Mouse (Mus musculus) embryonic stem cell, embryonic (primary cell): ENCODE results near the gene Capn11.

Experiments used
- CTCF ChIA-PET, 4 experiments: fragments of 300-600 bp in 2 of 4; fragments of 350-600 bp in 2 of 4; sonication (Branson Sonifier 250); formaldehyde crosslinking; loops; one replicate each; lab custom pipeline; 2022; ENCODE audit warnings: inconsistent platforms in 2 of 4; lab: Charles Lee
- POLR2A ChIA-PET, 4 experiments: fragments of 300-600 bp in 2 of 4; fragments of 350-600 bp in 2 of 4; sonication (Branson Sonifier 250); formaldehyde crosslinking; loops; one replicate each; lab custom pipeline; 2022; ENCODE audit warnings: antibody characterized with exemption in 4 of 4, inconsistent platforms in 1 of 4; lab: Charles Lee

Gene Capn11

DNA sequence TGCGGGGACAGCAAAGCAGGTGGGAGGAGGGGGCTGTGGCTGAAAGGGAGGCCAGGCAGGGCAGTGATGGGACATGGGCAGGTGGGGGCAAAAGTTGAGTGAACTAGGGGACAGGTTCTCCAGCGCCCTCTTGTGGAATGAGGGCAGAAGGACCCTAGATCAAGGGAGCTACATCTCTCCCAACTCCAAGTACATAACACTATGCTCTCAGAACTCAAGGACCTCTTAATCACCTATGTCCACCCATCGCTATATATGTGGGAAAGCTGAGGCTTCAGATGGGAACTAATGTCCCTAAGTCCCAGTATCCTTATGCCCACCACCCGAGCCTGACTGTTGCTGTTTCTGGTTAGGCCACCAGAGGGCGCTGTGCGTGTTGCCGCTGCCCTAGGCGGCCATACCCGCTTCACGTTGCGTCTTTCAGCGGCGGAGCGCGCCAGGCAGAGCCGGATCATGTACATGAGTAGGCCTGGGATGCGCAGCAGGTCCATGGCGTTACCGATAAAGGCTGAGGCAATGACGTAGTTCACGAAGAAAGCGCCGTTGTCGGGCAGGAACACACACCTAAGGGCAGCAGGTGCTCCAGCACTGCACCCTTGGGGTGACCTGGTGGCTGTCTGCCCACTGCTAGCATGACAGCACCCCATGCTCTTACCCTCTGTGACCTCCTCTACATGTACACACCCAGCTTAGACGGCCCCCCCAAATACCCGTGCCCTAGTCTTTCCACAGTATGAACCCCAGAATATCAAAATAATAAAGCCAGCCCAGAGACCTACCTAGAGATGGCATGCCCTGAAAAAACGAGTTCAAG is 4.2 kb upstream of the Capn11 start:
- POLR2A ChIA-PET = interaction anchor here (0.6 to 2.3 kb wide), 28 partner anchors 7 to 1376 kb away, joined by 3 to 7 read pairs (median 3); partner anchors contain the start of genes Hsp90ab1 (in 2 of the 4), Aars2 (in 1 of the 4), Mrpl14 (in 1 of the 4) and Mymx (in 1 of the 4)
- CTCF ChIA-PET = interaction anchor here (0.6 to 3.7 kb wide), 97 partner anchors 9 to 595 kb away, joined by 3 to 32 read pairs (median 4); partner anchors contain the start of genes Mrpl14 (in 3 of the 4), Aars2 (in 1 of the 4), Mad2l1bp (in 1 of the 4) and Mymx (in 1 of the 4)

GRCm38 (mm10) chr17:45655820-45656219 is 3.3 kb downstream of the Capn11 start:
- POLR2A ChIA-PET = interaction anchor here in 3 of 4 experiments (0.6 to 9.4 kb wide), 32 partner anchors 8 to 177 kb away, joined by 3 to 115 read pairs (median 4); partner anchors contain the start of genes Hsp90ab1 (in 3 of the 3), Slc35b2 (in 2 of the 3) and Tmem63b (in 1 of the 3)
- CTCF ChIA-PET = interaction anchor here (0.6 to 5.2 kb wide), 59 partner anchors 8 to 1096 kb away, joined by 3 to 46 read pairs (median 4); partner anchors contain the start of genes Slc35b2 (in 2 of the 4), Aars2 (in 1 of the 4), Cnpy3 (in 1 of the 4) and Hsp90ab1 (in 1 of the 4)

GRCm38 (mm10) chr17:45653233-45653632 is 5.9 kb downstream of the Capn11 start:
- ChIA-PET POLR2A (interaction anchor here (0.6 to 9.4 kb wide), 8 partner anchors 11 to 177 kb away, joined by 3 to 115 read pairs (median 3); partner anchors contain the start of gene Hsp90ab1 (in 3 of the 4)), CTCF (interaction anchor here (0.5 to 5.2 kb wide), 12 partner anchors 10 to 71 kb away, joined by 3 to 46 read pairs (median 8); no protein-coding TSS in a partner anchor)

DNA sequence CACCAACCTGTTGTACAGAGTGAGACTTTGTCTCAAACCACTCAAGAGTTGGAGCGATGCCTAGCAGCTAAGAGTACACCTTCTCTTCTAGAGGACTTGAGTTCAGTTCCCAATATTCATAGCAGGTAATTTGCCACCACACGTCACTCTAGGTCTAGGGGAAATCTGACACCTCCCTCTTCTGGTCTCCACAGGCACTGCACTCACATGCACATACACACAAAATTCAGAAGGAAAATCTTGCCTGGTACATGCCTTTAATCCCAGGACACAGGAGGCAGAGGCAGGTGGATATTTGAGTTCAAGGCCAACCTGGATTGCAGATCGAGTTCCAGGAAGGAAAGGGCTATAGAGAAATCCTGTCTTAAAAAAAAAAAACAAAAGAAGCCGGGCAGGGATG is 14.9 kb downstream of the Capn11 start:
- POLR2A ChIA-PET = interaction anchor here in 2 of 4 experiments (1.0 to 2.9 kb wide), 5 partner anchors 12 to 70 kb away, joined by 4 to 26 read pairs (median 14); partner anchors contain the start of gene Hsp90ab1 (in 1 of the 2)
- CTCF ChIA-PET = interaction anchor here in 3 of 4 experiments (0.6 to 4.0 kb wide), 6 partner anchors 11 to 183 kb away, joined by 3 to 75 read pairs (median 22); no protein-coding TSS in a partner anchor

DNA sequence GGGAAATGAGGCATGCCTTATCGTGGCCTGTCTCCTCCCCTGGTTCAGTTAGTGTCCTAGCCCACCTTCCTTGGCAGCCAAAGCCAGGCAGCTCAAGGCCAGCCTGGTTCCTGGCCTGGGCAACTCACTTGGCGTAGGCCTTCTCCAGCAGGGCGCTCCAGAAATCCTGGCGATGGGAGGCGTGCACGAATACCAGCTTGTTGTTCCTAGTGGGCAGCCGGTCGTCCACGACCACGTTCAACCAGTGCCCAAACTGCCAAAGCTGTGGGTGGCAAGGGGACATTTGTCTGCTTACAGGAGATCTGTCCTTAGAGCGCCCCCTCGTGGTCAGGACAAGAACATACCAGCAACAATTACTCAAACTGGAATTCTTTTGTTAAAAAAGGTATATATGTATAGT is 16.4 kb downstream of the Capn11 start:
- ChIA-PET POLR2A (interaction anchor here (0.5 to 2.9 kb wide), 43 partner anchors 8 to 167 kb away, joined by 3 to 26 read pairs (median 4); partner anchors contain the start of genes Hsp90ab1 (in 2 of the 4), Aars2 (in 1 of the 4), Nfkbie (in 1 of the 4) and Slc35b2 (in 1 of the 4)), CTCF (interaction anchor here (0.5 to 4.0 kb wide), 83 partner anchors 8 to 1276 kb away, joined by 3 to 75 read pairs (median 4); partner anchors contain the start of genes Slc35b2 (in 2 of the 4), Aars2 (in 1 of the 4), Capn11 (in 1 of the 4) and Mrpl14 (in 1 of the 4))

GRCm38 (mm10) chr17:45641981-45642380 is 17.1 kb downstream of the Capn11 start:
- ChIA-PET POLR2A (interaction anchor here (0.5 to 2.9 kb wide), 42 partner anchors 8 to 971 kb away, joined by 3 to 26 read pairs (median 4); partner anchors contain the start of genes Hsp90ab1 (in 2 of the 4), Aars2 (in 1 of the 4), Nfkbie (in 1 of the 4) and Slc35b2 (in 1 of the 4)), CTCF (interaction anchor here (0.5 to 4.0 kb wide), 80 partner anchors 9 to 1277 kb away, joined by 3 to 75 read pairs (median 5); partner anchors contain the start of genes Slc35b2 (in 2 of the 4), Aars2 (in 1 of the 4), Capn11 (in 1 of the 4) and Mrpl14 (in 1 of the 4))

DNA sequence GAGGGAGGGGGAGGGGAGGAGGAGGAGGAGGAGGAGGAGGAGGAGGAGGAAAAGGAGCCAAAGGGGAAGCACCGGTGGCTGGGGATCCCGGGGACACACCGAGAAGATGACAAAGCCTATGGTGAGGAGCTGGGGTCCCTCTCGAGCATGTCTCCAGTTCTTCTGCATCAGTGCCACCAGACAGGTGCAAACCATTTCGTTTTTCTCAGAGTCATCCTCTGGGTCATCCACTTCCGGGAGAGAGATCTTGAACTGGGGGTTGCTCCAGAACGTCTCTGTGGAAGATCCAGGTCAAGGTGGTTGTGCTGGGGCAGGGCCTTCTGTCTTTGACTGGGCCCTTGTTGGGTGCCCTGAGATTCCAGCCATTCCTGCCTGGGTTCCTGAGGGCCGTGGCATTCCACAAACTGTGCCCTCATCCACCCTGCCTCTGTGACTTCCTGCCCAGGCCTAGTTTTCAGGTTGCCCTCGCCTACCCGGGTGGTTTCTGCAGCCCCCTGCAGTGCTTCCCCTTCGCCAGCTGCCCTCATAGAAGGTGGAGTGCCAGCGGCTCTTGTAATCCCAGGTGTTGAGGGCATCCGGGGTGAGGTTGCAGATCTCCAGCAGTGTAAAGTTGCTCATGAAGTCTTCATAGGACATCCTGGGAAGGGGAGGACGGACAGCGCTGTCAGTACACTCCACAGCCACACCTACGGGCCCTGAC is 20.4 kb downstream of the Capn11 start:
- CTCF ChIA-PET = interaction anchor here in 2 of 4 experiments (1.0 kb wide), 3 partner anchors 12 to 25 kb away, joined by 4 read pairs; no protein-coding TSS in a partner anchor
- POLR2A ChIA-PET = interaction anchor here in 1 of 4 experiments (0.6 kb wide), 1 partner anchor 33 kb away, joined by 7 read pairs; no protein-coding TSS in a partner anchor

- POLR2A ChIA-PET = no interaction called here
- CTCF ChIA-PET = interaction anchor here in 1 of 4 experiments (0.7 kb wide), 1 partner anchor 38 kb away, joined by 4 read pairs; no protein-coding TSS in a partner anchor
Observed at GRCm38 (mm10) chr17:45634033-45634432, 25.1 kb downstream of the Capn11 start.

DNA sequence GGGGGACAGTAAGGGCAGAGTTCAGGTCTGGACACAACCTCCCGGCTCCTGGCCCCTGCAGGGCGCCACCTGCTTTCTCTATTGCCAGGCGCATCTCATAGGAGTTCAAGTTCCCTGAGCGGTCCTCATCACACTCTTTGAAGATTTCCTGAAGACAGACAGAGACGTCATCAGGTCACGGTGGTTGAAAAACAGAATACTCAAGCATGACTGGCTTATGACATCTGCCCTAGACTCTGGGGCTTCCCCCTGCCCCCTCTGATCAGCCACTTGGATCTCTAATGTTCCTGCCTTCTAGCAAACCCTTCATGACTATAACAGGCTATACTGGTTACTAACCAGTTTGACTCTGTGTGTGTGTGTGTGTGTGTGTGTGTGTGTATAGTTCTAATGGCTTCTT is 27.2 kb downstream of the Capn11 start:
- ChIA-PET CTCF (interaction anchor here in 3 of 4 experiments (0.6 to 3.0 kb wide), 13 partner anchors 10 to 83 kb away, joined by 3 to 12 read pairs (median 4); partner anchors contain the start of genes Capn11 (in 1 of the 3) and Tmem151b (in 1 of the 3)), POLR2A (interaction anchor here in 3 of 4 experiments (0.6 to 26.8 kb wide), 16 partner anchors 10 to 443 kb away, joined by 3 to 578 read pairs (median 5); partner anchors contain the start of genes Hsp90ab1 (in 3 of the 3), Mymx (in 2 of the 3) and Slc29a1 (in 2 of the 3))

GRCm38 (mm10) chr17:45630992-45631391 is 28.1 kb downstream of the Capn11 start:
- ChIA-PET CTCF (interaction anchor here (0.6 to 7.5 kb wide), 14 partner anchors 12 to 256 kb away, joined by 3 to 209 read pairs (median 4); partner anchors contain the start of genes Slc35b2 (in 1 of the 4) and Tmem151b (in 1 of the 4)), POLR2A (interaction anchor here in 3 of 4 experiments (0.5 to 26.8 kb wide), 24 partner anchors 11 to 239 kb away, joined by 3 to 578 read pairs (median 9); partner anchors contain the start of genes Hsp90ab1 (in 2 of the 3), Mymx (in 2 of the 3), Slc29a1 (in 2 of the 3) and Aars2 (in 1 of the 3))

- CTCF ChIA-PET = interaction anchor here (0.5 to 7.5 kb wide), 85 partner anchors 10 to 429 kb away, joined by 3 to 209 read pairs (median 5); partner anchors contain the start of genes Mymx (in 3 of the 4), Aars2 (in 2 of the 4), Slc35b2 (in 2 of the 4) and Capn11 (in 1 of the 4)
- POLR2A ChIA-PET = interaction anchor here (0.6 to 26.8 kb wide), 62 partner anchors 8 to 698 kb away, joined by 3 to 578 read pairs (median 5); partner anchors contain the start of genes Mymx (in 4 of the 4), Hsp90ab1 (in 3 of the 4), Slc29a1 (in 2 of the 4) and Abcc10 (in 1 of the 4)
Observed at GRCm38 (mm10) chr17:45629861-45630694, 29.0 kb downstream of the Capn11 start.

GRCm38 (mm10) chr17:45628885-45629855 is 30.0 kb downstream of the Capn11 start:
- CTCF ChIA-PET = interaction anchor here (0.5 to 7.5 kb wide), 82 partner anchors 9 to 166 kb away, joined by 3 to 209 read pairs (median 5); partner anchors contain the start of genes Mymx (in 3 of the 4), Aars2 (in 2 of the 4), Slc35b2 (in 2 of the 4) and Hsp90ab1 (in 1 of the 4)

GRCm38 (mm10) chr17:45628160-45628559 is 31.0 kb downstream of the Capn11 start:
- ChIA-PET CTCF (interaction anchor here (0.5 to 7.5 kb wide), 16 partner anchors 10 to 112 kb away, joined by 3 to 209 read pairs (median 7); partner anchors contain the start of genes Slc29a1 (in 2 of the 4) and Mymx (in 1 of the 4)), POLR2A (interaction anchor here in 3 of 4 experiments (0.5 to 26.8 kb wide), 29 partner anchors 8 to 1168 kb away, joined by 3 to 578 read pairs (median 9); partner anchors contain the start of genes Mymx (in 3 of the 3), Hsp90ab1 (in 2 of the 3), Slc29a1 (in 2 of the 3) and Abcc10 (in 1 of the 3))

More at GRCm38 (mm10) chr17:45628885-45629855, 30.0 kb downstream of the Capn11 start:
- POLR2A ChIA-PET = interaction anchor here (0.5 to 26.8 kb wide), 63 partner anchors 7 to 699 kb away, joined by 3 to 578 read pairs (median 6); partner anchors contain the start of genes Mymx (in 4 of the 4), Hsp90ab1 (in 3 of the 4), Slc29a1 (in 2 of the 4) and Abcc10 (in 1 of the 4)
